Mouse (Mus musculus): ENCODE results near the gene Cyp4f39. TPM values are rescaled to one million over a fixed set of nuclear protein-coding genes. Genes with fewer than 3 reads are reported as not detected.
"Not testable (repeated sequence)": the region's sequence is repeated elsewhere in the genome, so short reads cannot be mapped to it uniquely, and the experiment has no call there.

Cyp4f39 gene
- polyA plus RNA-seq, 1 experiment from 2014 or later: not detected

- not testable (repeated sequence) for H3K9me3 ChIP-seq (replicated peaks; ENCODE audit: control insufficient read depth, low read length); H3K27me3 ChIP-seq (ENCODE audit: control insufficient read depth, insufficient read depth, low read length); H3K4me2 ChIP-seq; ATAC-seq (replicated peaks; ENCODE audit: insufficient number of reproducible peaks, low FRiP score, low TSS enrichment); H3K27ac ChIP-seq (ENCODE audit: low read depth, low read length); H3K36me3 ChIP-seq (ENCODE audit: control insufficient read depth, insufficient read depth, low read length); H3K4me1 ChIP-seq (ENCODE audit: control insufficient read depth, insufficient read depth, low read length); H3K9ac ChIP-seq (ENCODE audit: low read depth, low read length); H3K4me3 ChIP-seq (ENCODE audit: low read depth, low read length)
- 85% methylated on average over 1 of the region's 1 CpGs for WGBS (ENCODE audit: insufficient replicate concordance)
Observed at GRCm38 (mm10) chr17:32526341-32526740, 73.8 kb downstream of the Cyp4f39 start.

DNA sequence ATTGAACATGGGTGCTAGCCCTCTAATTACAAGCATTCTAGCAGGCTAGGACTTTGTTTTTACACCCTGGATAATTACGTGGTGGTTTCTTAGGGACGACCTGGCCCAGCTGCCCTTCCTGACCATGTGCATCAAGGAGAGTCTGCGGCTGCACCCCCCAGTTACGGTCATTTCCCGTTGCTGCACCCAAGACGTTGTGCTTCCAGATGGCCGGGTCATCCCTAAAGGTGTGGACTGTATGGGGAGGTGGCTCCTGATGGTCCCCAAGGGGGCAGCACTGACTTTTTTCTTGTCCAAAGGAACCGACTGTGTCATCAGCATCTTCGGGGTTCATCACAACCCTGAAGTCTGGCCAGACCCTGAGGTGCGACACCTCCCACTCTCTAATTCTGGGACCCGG is 75.2 kb downstream of the Cyp4f39 start:
- Histone ChIP-seq H3K27ac (ENCODE audit: low read depth, low read length) (no peak overlapping the region), H3K4me2 (no peak overlapping the region; the same call in 1 of the 2 replicates), H3K36me3 (ENCODE audit: control insufficient read depth, insufficient read depth, low read length) (no peaks in the 10 kb centered on the region), H3K4me1 (ENCODE audit: control insufficient read depth, insufficient read depth, low read length) (no peaks in the 10 kb centered on the region), H3K9ac (ENCODE audit: low read depth, low read length) (no peak overlapping the region), H3K9me3 (replicated peaks; ENCODE audit: control insufficient read depth, low read length) (no peaks in the 10 kb centered on the region), H3K27me3 (ENCODE audit: control insufficient read depth, insufficient read depth, low read length) (no peaks in the 10 kb centered on the region), H3K4me3 (ENCODE audit: low read depth, low read length) (no peak overlapping the region)
- 81% methylated on average over 11 of the region's 11 CpGs for WGBS (ENCODE audit: insufficient replicate concordance)
- no peak for ATAC-seq (replicated peaks; ENCODE audit: insufficient number of reproducible peaks, low FRiP score, low TSS enrichment)

- H3K36me3 ChIP-seq (ENCODE audit: control insufficient read depth, insufficient read depth, low read length): no peaks in the 10 kb centered on the region
- H3K4me3 ChIP-seq (ENCODE audit: low read depth, low read length): peak overlapping the region; percentile 42
- WGBS (ENCODE audit: insufficient replicate concordance): 12% methylated on average over 26 of the region's 26 CpGs
- H3K27ac ChIP-seq (ENCODE audit: low read depth, low read length): no peak overlapping the region
- H3K4me1 ChIP-seq (ENCODE audit: control insufficient read depth, insufficient read depth, low read length): no peaks in the 10 kb centered on the region
- no peaks in the 10 kb centered on the region for H3K27me3 ChIP-seq (ENCODE audit: control insufficient read depth, insufficient read depth, low read length)
- H3K9ac ChIP-seq (ENCODE audit: low read depth, low read length): peak overlapping the region; percentile 56
- H3K9me3 ChIP-seq (replicated peaks; ENCODE audit: control insufficient read depth, low read length): no peaks in the 10 kb centered on the region
- peak; percentile 82 for ATAC-seq (replicated peaks; ENCODE audit: insufficient number of reproducible peaks, low FRiP score, low TSS enrichment)
- H3K4me2 ChIP-seq: peak overlapping the region; percentile 67
Observed at GRCm38 (mm10) chr17:32528408-32529337, 76.2 kb downstream of the Cyp4f39 start.

- ATAC-seq (replicated peaks; ENCODE audit: insufficient number of reproducible peaks, low FRiP score, low TSS enrichment); H3K4me2 ChIP-seq; H3K4me3 ChIP-seq (ENCODE audit: low read depth, low read length); H3K9me3 ChIP-seq (replicated peaks; ENCODE audit: control insufficient read depth, low read length); H3K27me3 ChIP-seq (ENCODE audit: control insufficient read depth, insufficient read depth, low read length); H3K36me3 ChIP-seq (ENCODE audit: control insufficient read depth, insufficient read depth, low read length); H3K9ac ChIP-seq (ENCODE audit: low read depth, low read length); H3K4me1 ChIP-seq (ENCODE audit: control insufficient read depth, insufficient read depth, low read length); H3K27ac ChIP-seq (ENCODE audit: low read depth, low read length): not testable (repeated sequence)
- WGBS (ENCODE audit: insufficient replicate concordance): 69% methylated on average over 4 of the region's 4 CpGs
Observed at GRCm38 (mm10) chr17:32532356-32532755, 79.8 kb downstream of the Cyp4f39 start.

DNA sequence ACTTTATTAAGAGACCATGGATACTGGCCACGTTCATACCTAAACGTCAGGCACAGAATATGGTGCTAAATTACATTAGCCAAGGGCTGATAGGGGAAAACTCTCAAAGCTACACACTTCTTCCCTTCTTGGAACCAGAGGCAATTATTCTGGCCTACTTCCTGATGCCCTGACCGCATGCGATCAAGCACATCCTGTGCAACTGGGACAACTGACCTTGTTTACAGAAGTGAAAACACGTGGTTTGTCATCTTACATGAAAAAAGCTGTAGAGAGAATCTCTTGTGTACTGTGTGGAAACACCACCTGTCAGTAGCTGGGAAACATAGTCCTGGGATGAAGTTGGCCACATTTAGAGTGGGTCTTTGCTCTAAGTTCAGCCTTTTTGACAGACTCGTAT is 81.5 kb downstream of the Cyp4f39 start:
- no peak overlapping the region for H3K27ac ChIP-seq (ENCODE audit: low read depth, low read length)
- H3K9me3 ChIP-seq (replicated peaks; ENCODE audit: control insufficient read depth, low read length): no peaks in the 10 kb centered on the region
- no peaks in the 10 kb centered on the region for H3K27me3 ChIP-seq (ENCODE audit: control insufficient read depth, insufficient read depth, low read length)
- no peak for ATAC-seq (replicated peaks; ENCODE audit: insufficient number of reproducible peaks, low FRiP score, low TSS enrichment)
- H3K4me3 ChIP-seq (ENCODE audit: low read depth, low read length): no peak overlapping the region
- H3K9ac ChIP-seq (ENCODE audit: low read depth, low read length): no peak overlapping the region
- no peaks in the 10 kb centered on the region for H3K36me3 ChIP-seq (ENCODE audit: control insufficient read depth, insufficient read depth, low read length)
- WGBS (ENCODE audit: insufficient replicate concordance): 83% methylated on average over 6 of the region's 6 CpGs
- no peaks in the 10 kb centered on the region for H3K4me1 ChIP-seq (ENCODE audit: control insufficient read depth, insufficient read depth, low read length)
- H3K4me2 ChIP-seq: no peak overlapping the region

DNA sequence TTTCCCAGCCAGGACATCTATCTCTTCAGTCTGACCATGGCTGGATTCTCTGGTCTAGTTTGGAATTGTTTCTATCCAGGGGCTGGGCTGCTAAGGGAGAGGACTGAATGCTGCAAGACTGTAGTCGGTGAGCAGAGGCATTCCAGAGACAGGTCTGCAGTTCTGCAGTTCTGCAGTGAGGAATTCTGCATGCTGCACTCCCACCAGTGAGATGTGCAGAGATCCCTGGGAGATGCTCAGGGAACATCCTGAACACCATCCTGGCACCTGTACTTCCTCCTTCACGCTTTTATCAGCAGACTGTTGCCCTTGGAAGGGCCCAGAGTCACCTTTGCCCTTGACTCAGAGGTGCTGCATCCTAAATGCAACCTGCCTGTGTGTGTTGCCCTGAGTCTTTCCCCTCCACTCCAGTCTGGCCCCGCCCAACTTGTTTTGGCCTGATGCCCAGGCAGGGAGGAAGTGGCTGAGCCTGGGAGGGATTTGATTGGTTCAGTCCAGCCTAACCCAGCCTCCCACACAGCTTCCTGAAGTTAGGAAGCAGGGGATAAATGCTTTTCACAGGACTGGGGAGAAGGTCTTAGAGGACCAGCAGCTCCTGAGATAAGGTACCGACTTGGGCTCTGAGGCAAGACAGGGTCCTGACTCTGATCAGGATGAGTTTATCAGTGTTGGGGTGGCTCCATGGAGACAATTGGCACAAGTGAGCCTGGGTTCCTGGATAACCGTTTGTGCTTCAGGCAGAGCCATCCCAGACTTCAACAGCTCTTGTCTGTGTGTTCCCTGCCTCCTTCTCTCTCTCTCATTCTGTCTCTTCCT is 83.7 kb downstream of the Cyp4f39 start, which contains the start of gene Cyp4f16:
TSS of gene Cyp4f16 (plus strand) at position 508 of the 816 bp plus-strand sequence.
- ATAC-seq (replicated peaks; ENCODE audit: insufficient number of reproducible peaks, low FRiP score, low TSS enrichment): peak; percentile 82
- H3K4me3 ChIP-seq (ENCODE audit: low read depth, low read length): peak within 1 kb of the TSS; percentile 41
- not testable (repeated sequence) for H3K9me3 ChIP-seq (replicated peaks; ENCODE audit: control insufficient read depth, low read length); H3K4me1 ChIP-seq (ENCODE audit: control insufficient read depth, insufficient read depth, low read length); H3K36me3 ChIP-seq (ENCODE audit: control insufficient read depth, insufficient read depth, low read length); H3K27me3 ChIP-seq (ENCODE audit: control insufficient read depth, insufficient read depth, low read length); H3K27ac ChIP-seq (ENCODE audit: low read depth, low read length)
- H3K9ac ChIP-seq (ENCODE audit: low read depth, low read length): peak within 1 kb of the TSS; percentile 4; the same call in 1 of the 2 replicates
- H3K4me2 ChIP-seq: peak within 1 kb of the TSS; percentile 62
- WGBS (ENCODE audit: insufficient replicate concordance): 7% methylated on average over 5 of the region's 5 CpGs

- peak overlapping the region; percentile 62 for H3K4me2 ChIP-seq
- H3K9me3 ChIP-seq (replicated peaks; ENCODE audit: control insufficient read depth, low read length): no peaks in the 10 kb centered on the region
- peak; percentile 10; the same call in 1 of the 2 replicates for ATAC-seq (replicated peaks; ENCODE audit: insufficient number of reproducible peaks, low FRiP score, low TSS enrichment)
- H3K4me1 ChIP-seq (ENCODE audit: control insufficient read depth, insufficient read depth, low read length): no peaks in the 10 kb centered on the region
- no peak overlapping the region for H3K27ac ChIP-seq (ENCODE audit: low read depth, low read length)
- H3K27me3 ChIP-seq (ENCODE audit: control insufficient read depth, insufficient read depth, low read length): no peaks in the 10 kb centered on the region
- peak overlapping the region; percentile 41 for H3K4me3 ChIP-seq (ENCODE audit: low read depth, low read length)
- 67% methylated on average over 5 of the region's 5 CpGs for WGBS (ENCODE audit: insufficient replicate concordance)
- H3K36me3 ChIP-seq (ENCODE audit: control insufficient read depth, insufficient read depth, low read length): no peaks in the 10 kb centered on the region
- peak overlapping the region; percentile 4; the same call in 1 of the 2 replicates for H3K9ac ChIP-seq (ENCODE audit: low read depth, low read length)
Observed at GRCm38 (mm10) chr17:32536867-32537250, 84.3 kb downstream of the Cyp4f39 start.
